Mouse (Mus musculus) G1E (cell line): ENCODE results near the gene Acss3. TPM values are rescaled to one million over a fixed set of nuclear protein-coding genes. Genes with fewer than 3 reads are reported as not detected.

Experiments used
- ATAC-seq: 2 replicates; pipeline ENCODE4 v1.8.0; 2016; ENCODE audit warnings: mild to moderate bottlenecking; ENCODE audit not compliant: insufficient number of reproducible peaks, poor library complexity, low FRiP score, severe bottlenecking; ENCODE audit errors: extremely low read depth
- DNase-seq: peaks from one replicate; pipeline ENCODE4 v3.0.0; 2012; ENCODE audit warnings: low spot score
- H3K27me3 ChIP-seq: 2 replicates; pipeline ENCODE4 v1.6.1; 2012; ENCODE audit warnings: mild to moderate bottlenecking, low read length, inconsistent platforms; ENCODE audit not compliant: insufficient read depth
- H3K36me3 ChIP-seq: replicated peaks from 2 replicates; pipeline ENCODE3; 2012; ENCODE audit warnings: mild to moderate bottlenecking, inconsistent platforms
- H3K4me1 ChIP-seq: 2 replicates; pipeline ENCODE4 v1.6.1; 2012; ENCODE audit warnings: low read depth, low read length, inconsistent platforms, mixed read lengths; ENCODE audit not compliant: insufficient read depth
- H3K4me3 ChIP-seq: 2 replicates; pipeline ENCODE4 v1.5.1; 2012; ENCODE audit warnings: low read depth, mild to moderate bottlenecking, inconsistent platforms, low read length, moderate library complexity, mixed read lengths
- H3K9me3 ChIP-seq: replicated peaks from 2 replicates; pipeline ENCODE4 v1.6.1; 2012; ENCODE audit warnings: inconsistent platforms
- CTCF ChIP-seq: IDR thresholded peaks from 2 replicates; pipeline ENCODE4 v1.5.1; 2012; ENCODE audit warnings: low read depth, low read length, inconsistent platforms, mixed read lengths
- GATA1 ChIP-seq: IDR thresholded peaks from 2 replicates; pipeline ENCODE4 v1.6.1; 2012; ENCODE audit warnings: borderline replicate concordance, low read length, inconsistent platforms, mixed read lengths
- GATA2 ChIP-seq: IDR thresholded peaks from 2 replicates; pipeline ENCODE4 v1.6.1; 2012; ENCODE audit warnings: low read depth, low read length, inconsistent platforms, borderline replicate concordance
- POLR2AphosphoS5 ChIP-seq: IDR thresholded peaks from 2 replicates; pipeline ENCODE4 v1.6.1; 2012; ENCODE audit warnings: low read depth, low read length, inconsistent platforms; ENCODE audit not compliant: insufficient replicate concordance
- TAL1 ChIP-seq: conservative IDR thresholded peaks from 2 replicates; pipeline ENCODE4 v1.6.1; 2012; ENCODE audit warnings: low read depth, low read length, inconsistent platforms, mixed read lengths
- polyA plus RNA-seq: library from polyadenylated mRNA; stranded (reverse); fragments of >175 nt; gene quantifications from 2 replicates; pipeline ENCODE4 v1.2.3, GENCODE M21; 2012
- total RNA-seq, 2 experiments: library from RNA; stranded (forward) in 1 of 2; stranded (reverse) in 1 of 2; fragments of 200-1000 nt in 1 of 2; fragments of >200 nt in 1 of 2; fragmentation: Nextera tagmentation in 1 of 2; gene quantifications; 2 replicates each; pipeline ENCODE4 v1.2.3; 2014 to 2017

Acss3 gene
- total and polyA plus RNA-seq, 3 experiments, result 0.16 TPM; not detected in 2

GRCm38 (mm10) chr10:106928576-106929332 is 194.7 kb downstream of the Acss3 start:
- H3K4me3 ChIP-seq, result no peak overlapping the region
- no peaks in the 10 kb centered on the region for H3K36me3 ChIP-seq
- no peak for TF ChIP-seq GATA1
- no peak for TF ChIP-seq GATA2
- H3K27me3 ChIP-seq, result no peaks in the 10 kb centered on the region
- H3K4me1 ChIP-seq, result no peaks in the 10 kb centered on the region
- DNase-seq (no peak), ATAC-seq (no peak)
- peaks cover 17% of the 10 kb centered on the region for H3K9me3 ChIP-seq

- ATAC-seq (no peak), DNase-seq (no peak)
- Histone ChIP-seq H3K4me3 (no peak overlapping the region), H3K27me3 (no peaks in the 10 kb centered on the region), H3K4me1 (no peaks in the 10 kb centered on the region), H3K9me3 (peaks cover 14% of the 10 kb centered on the region), H3K36me3 (no peaks in the 10 kb centered on the region)
- TF ChIP-seq GATA2 (no peak), GATA1 (no peak), POLR2AphosphoS5 (no peak), CTCF (no peak), TAL1 (no peak)
Measured at GRCm38 (mm10) chr10:106924798-106925197, 198.7 kb downstream of the Acss3 start.

- ATAC-seq, result no peak
- DNase-seq, result no peak
- no peak overlapping the region for H3K4me3 ChIP-seq
- no peak for TF ChIP-seq CTCF
- no peak for TF ChIP-seq GATA2
- TF ChIP-seq GATA1, result no peak
- no peak for TF ChIP-seq TAL1
- no peak for TF ChIP-seq POLR2AphosphoS5
- H3K9me3 ChIP-seq, result peaks cover 14% of the 10 kb centered on the region
- no peaks in the 10 kb centered on the region for H3K36me3 ChIP-seq
- H3K4me1 ChIP-seq, result no peaks in the 10 kb centered on the region
- no peaks in the 10 kb centered on the region for H3K27me3 ChIP-seq
Measured at GRCm38 (mm10) chr10:106924334-106924733, 199.1 kb downstream of the Acss3 start.

GRCm38 (mm10) chr10:106914822-106915221 is 208.6 kb downstream of the Acss3 start:
- no peaks in the 10 kb centered on the region for H3K27me3 ChIP-seq
- no peaks in the 10 kb centered on the region for H3K4me1 ChIP-seq
- no peak overlapping the region for H3K4me3 ChIP-seq
- DNase-seq (no peak), ATAC-seq (no peak)
- TF ChIP-seq CTCF (no peak), POLR2AphosphoS5 (no peak), GATA2 (no peak), TAL1 (no peak), GATA1 (no peak)
- no peaks in the 10 kb centered on the region for H3K36me3 ChIP-seq
- peaks cover 5% of the 10 kb centered on the region; the same call in 1 of the 2 replicates for H3K9me3 ChIP-seq

- Histone ChIP-seq H3K4me3 (no peak overlapping the region), H3K9me3 (peaks cover 5% of the 10 kb centered on the region; the same call in 1 of the 2 replicates), H3K36me3 (no peaks in the 10 kb centered on the region), H3K4me1 (no peaks in the 10 kb centered on the region), H3K27me3 (no peaks in the 10 kb centered on the region)
- no peak for TF ChIP-seq GATA1
- TF ChIP-seq POLR2AphosphoS5, result no peak
- no peak for TF ChIP-seq TAL1
- TF ChIP-seq GATA2, result no peak
- TF ChIP-seq CTCF, result no peak
- DNase-seq, result no peak
- ATAC-seq, result no peak
Measured at GRCm38 (mm10) chr10:106914275-106914674, 209.2 kb downstream of the Acss3 start.

GRCm38 (mm10) chr10:106913032-106913431 is 210.4 kb downstream of the Acss3 start:
- DNase-seq (no peak), ATAC-seq (no peak)
- Histone ChIP-seq H3K27me3 (no peaks in the 10 kb centered on the region), H3K36me3 (no peaks in the 10 kb centered on the region), H3K4me3 (no peak overlapping the region), H3K4me1 (no peaks in the 10 kb centered on the region), H3K9me3 (peaks cover 5% of the 10 kb centered on the region; the same call in 1 of the 2 replicates)
- TF ChIP-seq GATA1 (no peak), GATA2 (no peak), POLR2AphosphoS5 (no peak), CTCF (no peak), TAL1 (no peak)
